Mouse (Mus musculus) lung, postnatal 36 days (tissue): Measurements from ENCODE around the gene Sdsl.

Experiments
- DNase-seq: peaks from one replicate; pipeline ENCODE4 v3.0.0; 2022; ENCODE audit warnings: mixed read lengths

Sdsl gene

DNA sequence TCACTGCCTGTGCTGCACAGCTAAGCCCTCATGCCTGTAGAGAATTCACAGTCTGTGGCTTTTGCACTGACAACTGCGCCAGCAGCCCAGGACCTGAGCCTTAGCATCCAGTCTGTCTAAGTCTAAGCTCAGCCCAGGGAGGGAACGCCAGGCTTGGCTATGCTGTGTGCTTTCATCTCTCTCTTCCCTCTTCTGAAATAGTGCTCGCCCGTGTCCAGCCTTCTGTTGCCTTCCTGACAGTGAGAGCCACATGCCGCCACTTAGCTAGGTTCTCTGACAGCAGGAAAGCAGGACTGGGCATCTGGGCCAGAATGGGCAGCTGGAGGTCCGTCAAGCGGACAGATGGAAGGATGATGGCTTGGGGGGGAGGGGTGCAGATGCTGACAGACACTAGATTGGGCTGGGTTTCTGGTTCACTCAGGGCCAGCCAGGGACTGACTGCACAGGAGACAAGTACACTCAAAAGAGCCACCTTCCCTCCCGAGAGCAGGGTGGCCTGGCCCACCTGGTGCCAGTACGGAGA lies 21.3 kb upstream of the Sdsl start:
- DNase-seq: no peak

DNA sequence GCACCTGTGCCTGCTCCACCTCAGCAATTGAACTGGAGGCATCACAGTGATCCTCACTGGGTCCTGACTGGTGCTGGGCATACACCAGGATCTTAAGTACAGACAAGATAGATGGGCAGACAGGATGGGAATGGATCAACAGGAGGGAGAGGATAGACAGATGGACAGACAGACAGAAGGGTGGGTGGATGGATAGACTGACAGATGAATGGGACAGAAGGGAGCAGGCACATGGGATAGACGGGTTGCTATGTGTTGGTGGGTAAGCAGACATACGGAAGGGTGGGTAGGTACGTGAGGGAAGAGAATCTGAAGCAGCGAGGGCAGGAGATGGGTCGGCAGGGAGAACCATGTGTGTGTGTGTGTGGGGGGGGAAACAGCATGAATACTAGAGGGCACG lies 20.8 kb upstream of the Sdsl start:
- no peak for DNase-seq

GRCm38 (mm10) chr5:120492437-120492836 lies 19.8 kb upstream of the Sdsl start:
- no peak for DNase-seq

DNA sequence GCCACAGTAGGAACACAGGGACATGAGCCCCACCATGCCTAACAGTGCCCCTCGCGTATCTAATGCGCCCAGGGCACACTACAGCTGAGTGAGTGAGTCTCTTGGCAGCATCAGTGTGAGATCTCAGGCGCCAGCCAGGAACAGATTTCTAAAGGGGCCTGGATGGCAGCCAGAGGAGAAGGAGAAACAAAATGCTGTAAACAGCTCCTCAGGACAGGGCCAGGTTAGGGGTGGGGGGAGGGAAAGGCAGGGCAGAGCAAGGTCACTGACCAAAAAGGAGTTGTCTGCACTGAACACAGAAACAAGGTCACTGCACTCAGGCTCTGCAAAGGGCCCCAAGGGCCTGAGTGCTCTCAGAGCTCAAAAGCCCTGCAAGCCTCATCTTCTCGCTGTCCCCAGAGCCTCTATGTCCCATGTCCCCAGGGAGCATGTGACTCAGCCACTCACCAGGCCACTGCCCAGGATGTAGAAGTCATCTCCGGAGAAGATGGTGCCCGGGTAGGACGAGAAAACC lies 18.1 kb upstream of the Sdsl start:
- peak; percentile 36 for DNase-seq

DNA sequence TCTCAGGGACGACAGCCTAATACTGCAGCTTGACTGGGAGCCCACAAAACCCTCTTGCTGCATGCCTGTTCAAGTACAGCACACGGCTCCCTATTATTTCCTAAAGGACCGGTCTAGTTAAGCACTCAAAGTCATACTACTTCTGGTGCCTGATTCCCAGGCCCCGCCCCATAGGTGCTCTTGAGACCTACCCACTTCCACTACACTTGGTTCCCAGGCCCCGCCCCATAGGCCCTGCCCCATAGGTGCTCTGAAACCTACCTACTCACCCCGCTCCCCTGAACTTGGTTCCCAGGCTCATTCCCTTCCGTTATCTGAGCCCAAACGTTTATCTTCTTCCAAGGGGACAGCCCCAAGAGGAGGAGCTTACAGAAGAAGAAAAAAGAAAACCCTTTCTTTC lies 15.2 kb upstream of the Sdsl start:
- no peak for DNase-seq

GRCm38 (mm10) chr5:120483399-120483798 lies 10.8 kb upstream of the Sdsl start:
- no peak for DNase-seq

DNA sequence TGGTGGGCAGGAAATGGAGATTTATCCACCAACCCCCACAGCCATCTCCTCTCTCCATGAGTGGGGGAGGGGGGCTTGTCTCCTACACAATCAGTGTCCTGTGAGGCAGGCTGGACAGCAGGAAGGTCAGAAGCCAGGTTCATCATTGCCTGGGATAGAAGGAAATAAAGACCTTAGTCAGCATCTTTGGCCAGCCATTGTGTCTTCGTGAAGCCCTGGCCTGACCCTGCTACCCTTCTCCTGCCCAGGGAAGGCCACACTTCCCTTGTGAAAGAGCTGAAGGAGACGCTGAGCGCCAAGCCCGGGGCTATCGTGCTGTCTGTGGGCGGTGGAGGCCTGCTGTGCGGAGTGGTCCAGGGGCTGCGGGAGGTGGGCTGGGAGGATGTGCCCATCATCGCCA lies 8.6 kb upstream of the Sdsl start:
- no peak for DNase-seq

DNA sequence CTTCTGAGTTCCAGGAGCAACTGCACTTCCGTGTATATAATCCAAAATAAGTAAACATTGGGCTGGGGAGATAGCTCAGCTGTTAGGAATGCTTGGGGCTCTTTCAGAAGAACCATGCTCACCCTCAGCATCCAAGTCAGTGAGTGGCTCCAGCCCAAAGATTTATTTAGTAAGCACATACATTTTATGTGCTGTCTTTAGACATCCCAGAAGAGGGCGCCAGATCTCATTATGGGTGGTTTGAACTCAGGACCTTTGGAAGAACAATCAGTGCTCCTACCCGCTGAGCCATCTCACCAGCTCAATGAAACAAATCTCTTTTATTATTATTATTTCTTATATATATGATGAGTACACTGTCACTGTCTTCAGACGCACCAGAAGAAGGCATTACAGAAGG lies 6.9 kb upstream of the Sdsl start:
- no peak for DNase-seq

GRCm38 (mm10) chr5:120477993-120478392 lies 5.4 kb upstream of the Sdsl start:
- no peak for DNase-seq

DNA sequence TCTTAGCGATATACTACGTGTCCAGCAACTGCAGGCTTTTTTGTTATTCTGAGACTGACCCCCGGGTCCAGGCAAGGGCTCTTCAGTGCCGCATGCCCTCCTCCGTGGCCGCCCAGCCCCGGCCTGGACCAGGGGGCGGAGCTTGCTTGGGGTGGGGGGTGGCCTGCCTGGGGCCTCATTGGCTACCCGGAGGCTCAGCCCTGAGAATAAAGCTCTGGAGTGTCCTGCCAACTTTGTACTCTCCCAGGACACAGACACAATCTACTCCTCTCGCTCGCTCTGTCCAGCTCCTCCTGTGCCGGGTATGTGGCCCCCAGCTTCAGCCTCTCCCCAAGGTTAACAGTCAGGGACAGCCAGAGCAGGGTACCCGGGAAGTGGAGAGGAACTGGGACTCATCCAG lies 3.7 kb upstream of the Sdsl start, which contains the start of gene Sds:
Sds (plus strand) TSS at position 231 of the 400 bp plus-strand sequence.
- DNase-seq: no peak

- DNase-seq: no peak
These were observed 3.3 kb upstream of the Sdsl start for GRCm38 (mm10) chr5:120475861-120476260.

GRCm38 (mm10) chr5:120473361-120473760 lies 751 bp upstream of the Sdsl start:
- DNase-seq: no peak

GRCm38 (mm10) chr5:120471538-120471937 lies 1.1 kb downstream of the Sdsl start:
- DNase-seq: no peak

GRCm38 (mm10) chr5:120468830-120469229 lies 3.8 kb downstream of the Sdsl start:
- no peak for DNase-seq

GRCm38 (mm10) chr5:120468336-120468735 lies 4.3 kb downstream of the Sdsl start:
- DNase-seq: no peak

GRCm38 (mm10) chr5:120467026-120467425 lies 5.6 kb downstream of the Sdsl start:
- peak; percentile 12 for DNase-seq

- peak; percentile 36 for DNase-seq
These were observed 6.8 kb downstream of the Sdsl start for GRCm38 (mm10) chr5:120465860-120466259.

DNA sequence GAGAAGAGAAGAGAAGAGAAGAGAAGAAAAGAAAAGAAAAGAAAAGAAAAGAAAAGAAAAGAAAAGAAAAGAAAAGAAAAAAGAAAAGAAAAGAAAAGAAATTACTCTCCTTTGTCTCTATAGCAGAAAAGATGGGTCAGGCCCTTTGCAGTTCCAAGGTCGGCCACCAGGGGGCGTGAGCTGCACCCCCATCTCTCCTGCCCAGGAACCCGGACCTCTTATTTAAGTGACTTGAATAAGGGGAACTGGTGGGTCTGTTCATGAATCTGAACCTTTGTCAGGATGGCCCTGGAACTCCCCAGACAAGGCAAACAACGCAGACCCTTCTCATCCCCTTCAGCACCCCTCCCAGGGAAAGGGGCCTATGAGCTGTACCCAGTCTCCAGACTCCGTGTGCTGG lies 7.5 kb downstream of the Sdsl start:
- peak; percentile 21 for DNase-seq

DNA sequence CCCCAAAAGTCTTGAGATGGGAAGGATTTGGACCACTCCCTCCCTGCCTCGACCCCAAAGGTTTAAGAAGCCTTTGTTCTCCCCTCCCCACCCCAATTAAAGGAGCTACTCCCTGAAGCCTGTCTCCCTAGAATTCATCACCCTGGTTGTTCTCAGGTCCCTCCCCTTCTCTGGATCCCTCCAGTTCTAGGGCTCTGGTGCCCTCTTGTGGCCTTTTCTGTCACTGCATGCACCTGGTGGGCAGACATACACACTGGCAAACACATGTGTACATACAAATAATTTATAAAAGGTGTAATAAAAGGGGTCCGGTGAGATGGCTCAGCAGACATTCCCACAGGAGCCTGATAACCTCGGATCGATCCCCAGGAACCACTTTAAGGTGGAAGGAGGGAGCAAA lies 8.3 kb downstream of the Sdsl start:
- no peak for DNase-seq

DNA sequence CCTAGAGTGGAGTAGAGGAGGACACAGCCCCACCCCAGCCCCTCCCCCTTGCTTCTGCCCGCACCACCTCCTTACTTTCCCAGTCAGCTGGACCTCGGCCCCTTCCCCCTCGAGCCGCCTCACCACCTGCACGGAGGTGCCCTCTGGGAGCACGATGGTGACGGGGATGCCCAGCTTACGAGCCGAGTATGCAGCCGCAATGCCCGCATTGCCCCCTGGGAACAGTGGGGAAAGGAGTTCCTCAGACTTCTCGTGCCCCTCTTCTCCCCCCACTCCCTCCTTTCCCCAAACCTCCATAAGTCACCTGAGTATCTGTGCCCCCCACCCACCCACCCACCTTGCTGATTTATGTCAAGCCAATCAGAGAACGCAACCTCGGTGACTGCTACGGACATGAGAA lies 10.7 kb downstream of the Sdsl start:
- no peak for DNase-seq

DNA sequence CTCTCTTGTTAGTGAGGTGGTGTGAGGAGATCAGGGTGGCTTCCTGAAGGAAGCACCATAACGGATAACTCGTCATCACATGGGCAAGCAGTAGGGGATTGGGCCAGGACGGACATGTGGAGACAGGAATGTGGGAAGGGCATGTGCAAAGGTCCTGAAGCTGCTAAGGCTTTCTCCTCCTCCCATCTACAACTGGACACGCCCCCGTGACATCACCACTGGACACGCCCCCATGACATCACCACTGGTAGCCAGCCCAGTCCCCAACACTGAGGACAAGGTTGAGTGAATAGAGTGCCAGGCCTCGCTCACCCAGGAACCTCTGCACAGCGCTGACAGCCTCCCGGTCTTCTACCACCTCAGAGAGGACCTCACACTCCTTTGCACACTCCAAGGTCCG lies 13.5 kb downstream of the Sdsl start:
- no peak for DNase-seq

- DNase-seq: peak; percentile 52
These were observed 15.0 kb downstream of the Sdsl start for GRCm38 (mm10) chr5:120457628-120458027.

- DNase-seq: no peak
These were observed 15.6 kb downstream of the Sdsl start for GRCm38 (mm10) chr5:120456841-120457554.

GRCm38 (mm10) chr5:120456253-120456652 lies 16.4 kb downstream of the Sdsl start:
- DNase-seq: no peak
